Mouse (Mus musculus) stomach, embryonic 16.5 days (tissue): ENCODE measurements around the gene Grhpr. TPM values are rescaled to one million over a fixed set of nuclear protein-coding genes. Genes with fewer than 3 reads are reported as not detected.
"Not testable (repeated sequence)": the region's sequence is repeated elsewhere in the genome, so short reads cannot be mapped to it uniquely, and the experiment has no call there.

ENCODE experiments used
- ATAC-seq: fragments of 200-750 bp; cut with Nextera tagmentation; 2 replicates; pipeline ENCODE4 v1.8.0; 2017; ENCODE audit warnings: moderate number of reproducible peaks, moderate TSS enrichment; ENCODE audit not compliant: insufficient read depth, low FRiP score
- H3K27ac ChIP-seq: fragments of 300-500 bp; sonication (generic); 2 replicates; pipeline ENCODE4 v1.5.1; 2014; ENCODE audit warnings: low read length
- H3K27me3 ChIP-seq: fragments of 300-500 bp; sonication (generic); 2 replicates; pipeline ENCODE4 v1.6.1; 2014; ENCODE audit warnings: low read length, control low read depth, mixed read lengths; ENCODE audit not compliant: control insufficient read depth, insufficient read depth
- H3K36me3 ChIP-seq: fragments of 300-500 bp; sonication (generic); 2 replicates; pipeline ENCODE4 v1.6.1; 2014; ENCODE audit warnings: low read length; ENCODE audit not compliant: control insufficient read depth, insufficient read depth
- H3K4me1 ChIP-seq: fragments of 300-500 bp; sonication (generic); 2 replicates; pipeline ENCODE4 v1.6.1; 2014; ENCODE audit warnings: low read length, control low read depth, mixed read lengths; ENCODE audit not compliant: control insufficient read depth, insufficient read depth
- H3K4me2 ChIP-seq: fragments of 300-500 bp; sonication (generic); 2 replicates; pipeline ENCODE4 v1.6.1; 2014; ENCODE audit warnings: low read depth, low read length, mixed read lengths
- H3K4me3 ChIP-seq: fragments of 300-500 bp; sonication (generic); replicated peaks from 2 replicates; pipeline ENCODE4 v1.5.1; 2014; ENCODE audit warnings: mild to moderate bottlenecking, low read length
- H3K9ac ChIP-seq: fragments of 300-500 bp; sonication (generic); 2 replicates; pipeline ENCODE4 v1.6.1; 2014; ENCODE audit warnings: low read length
- H3K9me3 ChIP-seq: fragments of 300-500 bp; sonication (generic); replicated peaks from 2 replicates; pipeline ENCODE4 v1.6.1; 2016; ENCODE audit warnings: low read length, control low read depth; ENCODE audit not compliant: control insufficient read depth
- WGBS: fragments of 180-500 bp; shearing (Covaris S2); extraction: QIAGEN DNeasy Blood & Tissue Kit; methylation state at CpG from one replicate; pipeline ENCODE4 v1.1.7; 2014; 5-methylcytosine and 5-hydroxymethylcytosine counted together
- polyA plus RNA-seq: library from polyadenylated mRNA; unstranded; fragments of >200 nt; fragmentation: Nextera tagmentation; extraction: Ambion mirVana; gene quantifications from 2 replicates; pipeline ENCODE4 v1.2.1, GENCODE M21; 2015

The Grhpr gene
- polyA plus RNA-seq, 1 experiment from 2014 or later, result 72.0 TPM

DNA sequence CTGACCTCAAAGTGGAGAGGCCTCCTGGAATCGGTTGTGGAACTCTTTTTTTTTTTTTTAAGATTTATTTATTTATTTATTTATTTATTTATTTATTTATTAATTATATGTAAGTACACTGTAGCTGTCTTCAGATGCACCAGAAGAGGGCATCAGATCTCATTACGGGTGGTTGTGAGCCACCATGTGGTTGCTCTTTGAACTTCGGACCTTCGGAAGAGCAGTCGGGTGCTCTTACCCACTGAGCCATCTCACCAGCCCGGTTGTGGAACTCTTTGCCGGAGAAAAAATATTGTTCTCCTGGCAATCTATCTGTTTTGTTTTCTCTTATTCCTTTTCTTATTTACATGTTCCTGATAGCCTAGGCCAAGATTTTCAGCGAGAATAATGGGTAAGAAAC, 57.7 kb downstream of the Grhpr start:
- ATAC-seq, H3K27me3 ChIP-seq, H3K27ac ChIP-seq, H3K9me3 ChIP-seq, H3K9ac ChIP-seq, H3K4me2 ChIP-seq, H3K4me3 ChIP-seq, H3K36me3 ChIP-seq: not testable (repeated sequence)
- WGBS, result 54% methylated on average over 8 of the region's 8 CpGs
- peaks cover 12% of the 10 kb centered on the region; the same call in 1 of the 2 replicates for H3K4me1 ChIP-seq

DNA sequence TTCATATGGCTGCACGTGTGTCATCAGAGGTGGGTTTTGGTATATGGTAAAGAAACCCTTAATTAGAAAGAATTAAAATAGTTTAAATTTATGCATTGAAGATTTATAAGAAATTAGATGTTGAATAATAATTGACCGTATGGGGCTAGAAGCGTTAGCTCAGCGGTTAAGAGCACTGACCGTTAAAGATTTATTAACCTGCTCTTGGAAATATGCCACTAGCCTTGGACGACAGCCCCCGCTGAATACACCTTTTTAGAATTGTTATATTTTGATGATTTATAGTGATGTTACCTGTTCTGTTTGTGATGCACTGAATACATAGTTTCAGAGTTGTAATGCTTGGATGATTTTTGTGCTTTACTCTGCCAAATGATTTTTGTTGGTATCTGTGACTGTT, 58.4 kb downstream of the Grhpr start:
- H3K9ac ChIP-seq, H3K4me2 ChIP-seq, H3K27ac ChIP-seq, H3K27me3 ChIP-seq, ATAC-seq, H3K36me3 ChIP-seq, H3K9me3 ChIP-seq, H3K4me3 ChIP-seq: not testable (repeated sequence)
- WGBS, result 86% methylated on average over 7 of the region's 7 CpGs
- peaks cover 11% of the 10 kb centered on the region; the same call in 1 of the 2 replicates for H3K4me1 ChIP-seq

Other genes with a start within 250 kb of the Grhpr start
- 34.7 and 38.8 TPM in 2 replicates for gene Zcchc7, start 225.5 kb upstream of the Grhpr start, polyA plus RNA-seq
- 17.6 and 17.7 TPM in 2 replicates for gene Zbtb5, start 31.0 kb downstream of the Grhpr start, polyA plus RNA-seq
- gene Polr1e, start 37.2 kb downstream of the Grhpr start, polyA plus RNA-seq, result 32.7 and 38.4 TPM in 2 replicates
- gene Fbxo10, start 103.2 kb downstream of the Grhpr start, polyA plus RNA-seq, result 13.3 and 13.8 TPM in 2 replicates
- gene Tomm5, start 126.7 kb downstream of the Grhpr start, polyA plus RNA-seq, result 220 and 253 TPM in 2 replicates
- 0.95 and 1.6 TPM in 2 replicates for gene Frmpd1, start 203.5 kb downstream of the Grhpr start, polyA plus RNA-seq